Mouse (Mus musculus) ZHBTc4 (cell line): ENCODE measurements around the gene Gna12.

Experiments used
- DNase-seq: peaks from one replicate; pipeline ENCODE4 v3.0.0-alpha.2; 2011; ENCODE audit warnings: low read depth, low spot score

Gene Gna12

GRCm38 (mm10) chr5:140710315-140710714 lies 119.9 kb downstream of the Gna12 start:
- no peak for DNase-seq
